Mouse (Mus musculus) embryonic fibroblast, embryonic 13.5 days (primary cell): ENCODE data around the gene Cacnb3. TPM values are rescaled to one million over a fixed set of nuclear protein-coding genes. Genes with fewer than 3 reads are reported as not detected.

ENCODE experiments used
- H3K27ac ChIP-seq: 2 replicates; pipeline ENCODE4 v1.5.1; 2012; ENCODE audit warnings: low read length, control low read depth, inconsistent platforms; ENCODE audit not compliant: insufficient read depth
- H3K4me1 ChIP-seq: 2 replicates; pipeline ENCODE4 v1.6.1; 2011; ENCODE audit warnings: low read length; ENCODE audit not compliant: control insufficient read depth, insufficient read depth
- H3K4me3 ChIP-seq: 2 replicates; pipeline ENCODE4 v1.5.1; 2011; ENCODE audit warnings: mild to moderate bottlenecking, control low read depth, low read length; ENCODE audit not compliant: insufficient read depth
- CTCF ChIP-seq: IDR thresholded peaks from 2 replicates; pipeline ENCODE4 v1.5.1; 2011; ENCODE audit warnings: mild to moderate bottlenecking, control low read depth, low read length, moderate library complexity, borderline replicate concordance; ENCODE audit not compliant: insufficient read depth
- POLR2A ChIP-seq: IDR thresholded peaks from 2 replicates; pipeline ENCODE4 v1.6.1; 2011; ENCODE audit warnings: low read depth, mild to moderate bottlenecking, control low read depth, low read length, moderate library complexity
- polyA plus RNA-seq: library from polyadenylated mRNA; stranded (reverse); fragments of >200 nt; gene quantifications from 2 replicates; pipeline ENCODE4 v1.2.4, GENCODE M21; 2011; ENCODE audit warnings: low read depth; ENCODE audit not compliant: missing spikeins, insufficient read length

The Cacnb3 gene
- polyA plus RNA-seq, 1 experiment = 40.5 TPM

GRCm38 (mm10) chr15:98683746-98684145 lies 53.1 kb downstream of the Cacnb3 start:
- H3K4me1 ChIP-seq = no peaks in the 10 kb centered on the region
- H3K27ac ChIP-seq = no peak overlapping the region
- TF ChIP-seq CTCF = no peak
- no peak for TF ChIP-seq POLR2A
- H3K4me3 ChIP-seq = no peak overlapping the region

- Histone ChIP-seq H3K4me3 (no peak overlapping the region), H3K27ac (no peak overlapping the region), H3K4me1 (no peaks in the 10 kb centered on the region; the same call in 1 of the 2 replicates)
- no peak for TF ChIP-seq CTCF
- no peak for TF ChIP-seq POLR2A
Observed at GRCm38 (mm10) chr15:98685926-98686325, 55.3 kb downstream of the Cacnb3 start.

DNA sequence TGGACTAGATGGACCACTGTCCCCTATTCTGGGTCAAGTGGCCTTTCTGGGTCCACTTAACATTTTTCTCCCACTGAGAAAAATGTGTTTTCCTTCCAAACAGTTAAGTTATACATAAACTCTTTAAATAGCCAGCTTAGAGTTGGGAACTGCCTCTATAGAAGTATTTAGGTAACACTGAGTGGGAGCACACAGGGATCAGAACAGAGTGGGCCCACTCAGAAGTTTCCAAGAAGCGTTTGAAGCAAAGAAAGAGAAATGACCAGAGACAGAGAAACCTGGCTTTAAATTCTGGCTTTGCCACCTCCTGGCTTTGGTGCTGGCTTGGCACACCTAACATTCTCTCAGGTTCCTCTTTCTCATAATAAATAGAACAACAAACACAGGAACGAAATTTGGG lies 59.0 kb downstream of the Cacnb3 start:
- Histone ChIP-seq H3K27ac (no peak overlapping the region), H3K4me1 (peaks cover 5% of the 10 kb centered on the region; the same call in 1 of the 2 replicates), H3K4me3 (no peak overlapping the region)
- TF ChIP-seq CTCF (no peak), POLR2A (no peak)

- peaks cover 5% of the 10 kb centered on the region; the same call in 1 of the 2 replicates for H3K4me1 ChIP-seq
- H3K4me3 ChIP-seq = no peak overlapping the region
- no peak for TF ChIP-seq CTCF
- TF ChIP-seq POLR2A = no peak
- H3K27ac ChIP-seq = peak overlapping the region; percentile 45; the same call in 1 of the 2 replicates
Observed at GRCm38 (mm10) chr15:98691486-98692147, 61.0 kb downstream of the Cacnb3 start.

- TF ChIP-seq CTCF = no peak
- no peak for TF ChIP-seq POLR2A
- Histone ChIP-seq H3K4me1 (peaks cover 5% of the 10 kb centered on the region; the same call in 1 of the 2 replicates), H3K4me3 (no peak overlapping the region), H3K27ac (peak overlapping the region; percentile 70)
Observed at GRCm38 (mm10) chr15:98692171-98692715, 61.6 kb downstream of the Cacnb3 start.

Other genes starting within 250 kb of the Cacnb3 start
- gene Olfr283, start 249.9 kb upstream of the Cacnb3 start, polyA plus RNA-seq = not detected in 2 replicates
- gene Olfr282, start 199.6 kb upstream of the Cacnb3 start, polyA plus RNA-seq = not detected in 2 replicates
- not detected in 2 replicates for gene Olfr281, start 178.3 kb upstream of the Cacnb3 start, polyA plus RNA-seq
- not detected in 2 replicates for gene OR5BS1P, start 160.9 kb upstream of the Cacnb3 start, polyA plus RNA-seq
- gene Lalba, start 148.1 kb upstream of the Cacnb3 start, polyA plus RNA-seq = not detected in 2 replicates
- not detected in 2 replicates for gene Olfr279, start 138.4 kb upstream of the Cacnb3 start, polyA plus RNA-seq
- 91.2 and 117 TPM in 2 replicates for gene Kansl2, start 96.6 kb upstream of the Cacnb3 start, polyA plus RNA-seq
- 36.3 and 40.6 TPM in 2 replicates for gene Ccnt1, start 59.9 kb upstream of the Cacnb3 start, polyA plus RNA-seq
- not detected in 2 replicates for gene 4930415O20Rik, start 59.8 kb upstream of the Cacnb3 start, polyA plus RNA-seq
- 49.8 and 56.5 TPM in 2 replicates for gene Adcy6, start 20.8 kb upstream of the Cacnb3 start, polyA plus RNA-seq
- gene Ddx23, start 32.1 kb downstream of the Cacnb3 start, polyA plus RNA-seq = 58.8 and 62.4 TPM in 2 replicates
- gene Rnd1, start 46.6 kb downstream of the Cacnb3 start, polyA plus RNA-seq = 9.6 and 14.3 TPM in 2 replicates
- 2.7 and 3.2 TPM in 2 replicates for gene Ccdc65, start 77.4 kb downstream of the Cacnb3 start, polyA plus RNA-seq
- 48.6 and 57.3 TPM in 2 replicates for gene Fkbp11, start 97.4 kb downstream of the Cacnb3 start, polyA plus RNA-seq
- gene Arf3, start 132.4 kb downstream of the Cacnb3 start, polyA plus RNA-seq = 91.3 and 112 TPM in 2 replicates
- 1.9 and 5.8 TPM in 2 replicates for gene Wnt10b, start 147.3 kb downstream of the Cacnb3 start, polyA plus RNA-seq
- gene Wnt1, start 159.0 kb downstream of the Cacnb3 start, polyA plus RNA-seq = not detected in 2 replicates
- not detected in 2 replicates for gene Ddn, start 178.7 kb downstream of the Cacnb3 start, polyA plus RNA-seq
- 94.2 and 101 TPM in 2 replicates for gene Prkag1, start 200.7 kb downstream of the Cacnb3 start, polyA plus RNA-seq
- 28.0 and 31.5 TPM in 2 replicates for gene Kmt2d, start 240.4 kb downstream of the Cacnb3 start, polyA plus RNA-seq